Comparison of ENCODE assay signal across 8 mouse cellular contexts in the genomic region with DNA sequence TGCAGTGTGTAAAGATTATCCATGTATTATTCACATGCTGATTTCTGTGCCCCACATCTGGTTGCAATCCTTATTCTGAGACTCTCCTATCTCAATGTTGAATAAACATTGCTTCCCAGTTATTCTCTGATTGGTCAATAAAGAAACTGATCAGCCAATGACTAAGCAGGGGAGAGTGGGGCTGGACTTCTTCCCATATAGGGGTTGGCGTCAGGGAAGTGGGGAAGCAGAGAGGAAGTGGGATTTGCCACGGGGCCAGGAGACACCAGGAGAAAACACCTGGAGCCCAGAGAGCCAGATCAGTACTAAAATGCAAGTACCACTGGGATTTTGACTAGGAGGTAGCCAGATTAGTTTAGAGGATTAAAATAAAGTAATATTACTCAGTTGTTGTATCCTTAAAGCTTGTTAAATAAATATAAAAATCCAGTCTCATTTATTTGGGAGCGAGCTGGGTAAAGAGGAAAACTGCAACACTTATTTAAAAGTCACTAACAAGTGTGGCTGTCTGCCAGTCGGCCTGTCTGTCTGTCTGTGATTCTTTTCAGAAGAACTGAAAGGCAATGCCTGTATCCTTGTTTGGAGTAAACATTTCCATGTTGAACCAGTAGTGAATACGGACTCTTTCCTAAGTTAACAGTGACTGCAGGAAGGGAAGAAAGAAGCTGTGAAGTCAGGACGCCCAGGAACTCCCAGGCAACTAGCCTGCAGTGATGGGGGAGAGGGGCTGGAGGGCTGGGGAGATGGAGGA. TPM values are rescaled to one million over a fixed set of nuclear protein-coding genes. Genes with fewer than 3 reads are reported as not detected.
DNase-seq lines count a peak whose midpoint lies in the region; ATAC-seq and TF ChIP-seq lines count a peak whose summit lies in the region.

No protein-coding gene starts in this region.

- H3K27me3 ChIP-seq in forebrain, embryonic 10.5 days (ENCODE audit: poor library complexity, severe bottlenecking) = no peaks in the 10 kb centered on the region
- H3K27me3 ChIP-seq in forebrain, embryonic 14.5 days (replicated peaks; ENCODE audit: control insufficient read depth, insufficient read depth, low read length) = no peaks in the 10 kb centered on the region
- peaks cover 4% of the 10 kb centered on the region for H3K27me3 ChIP-seq in C2C12 (ENCODE audit: control insufficient read depth, insufficient read depth, insufficient read length)
- H3K27me3 ChIP-seq in heart, embryonic 16.5 days (ENCODE audit: control insufficient read depth, insufficient read depth, low read length) = no peaks in the 10 kb centered on the region
- H3K27me3 ChIP-seq in liver, embryonic 14.5 days (ENCODE audit: control insufficient read depth, insufficient read depth, low read length) = no peaks in the 10 kb centered on the region

- no peaks in the 10 kb centered on the region for H3K79me3 ChIP-seq in C2C12 (ENCODE audit: low read depth)

- no peak for TF ChIP-seq CTCF in C2C12 (IDR thresholded peaks at IDR 0.05; ENCODE audit: control insufficient read depth, insufficient read depth, insufficient read length)
- TF ChIP-seq CTCF in liver, embryonic 14.5 days (IDR thresholded peaks at IDR 0.05; ENCODE audit: low read depth) = no peak

- 51% methylated on average over 6 of the region's 6 CpGs for WGBS in forebrain, embryonic 10.5 days
- 35% methylated on average over 6 of the region's 6 CpGs for WGBS in forebrain, embryonic 14.5 days
- 29% methylated on average over 6 of the region's 6 CpGs for WGBS in heart, embryonic 16.5 days
- 27% methylated on average over 6 of the region's 6 CpGs for WGBS in liver, embryonic 14.5 days (ENCODE audit: insufficient replicate concordance)

- no peaks in the 10 kb centered on the region for H3K36me3 ChIP-seq in forebrain, embryonic 10.5 days (replicated peaks)
- no peaks in the 10 kb centered on the region for H3K36me3 ChIP-seq in forebrain, embryonic 14.5 days (ENCODE audit: control insufficient read depth, insufficient read depth, low read length)
- H3K36me3 ChIP-seq in C2C12 (ENCODE audit: control insufficient read depth, insufficient read depth) = no peaks in the 10 kb centered on the region
- no peaks in the 10 kb centered on the region for H3K36me3 ChIP-seq in heart, embryonic 16.5 days (ENCODE audit: control insufficient read depth, insufficient read depth)
- no peaks in the 10 kb centered on the region for H3K36me3 ChIP-seq in liver, embryonic 14.5 days (replicated peaks; ENCODE audit: control insufficient read depth, insufficient read depth, low read depth)

- no peak for DNase-seq in forebrain, embryonic 10.5 days (ENCODE audit: extremely low spot score, low spot score)
- DNase-seq in forebrain, embryonic 14.5 days (ENCODE audit: low spot score) = no peak
- no peak for DNase-seq in liver, embryonic 14.5 days (ENCODE audit: low read depth in 3 of 3, low spot score in 3 of 3)
- DNase-seq in layer of hippocampus, adult 8-10 months (ENCODE audit: low spot score in 2 of 2) = no peak
- DNase-seq in thymus, postnatal 36 days = no peak
- DNase-seq in kidney, postnatal 36 days = no peak

- H3K27ac ChIP-seq in forebrain, embryonic 10.5 days = no peak overlapping the region
- H3K27ac ChIP-seq in forebrain, embryonic 14.5 days (ENCODE audit: low read depth, low read length) = no peak overlapping the region
- H3K27ac ChIP-seq in heart, embryonic 16.5 days (ENCODE audit: low read length) = no peak overlapping the region
- no peak overlapping the region for H3K27ac ChIP-seq in liver, embryonic 14.5 days

- H3K4me2 ChIP-seq in forebrain, embryonic 14.5 days (ENCODE audit: low read length) = no peak overlapping the region
- peak overlapping the region; percentile 51 for H3K4me2 ChIP-seq in heart, embryonic 16.5 days (ENCODE audit: low read depth, low read length)
- peak overlapping the region; percentile 28 for H3K4me2 ChIP-seq in liver, embryonic 14.5 days (ENCODE audit: low read depth)

- H3K4me1 ChIP-seq in forebrain, embryonic 10.5 days = no peaks in the 10 kb centered on the region
- no peaks in the 10 kb centered on the region for H3K4me1 ChIP-seq in forebrain, embryonic 14.5 days (ENCODE audit: control insufficient read depth, insufficient read depth, low read length)
- no peaks in the 10 kb centered on the region for H3K4me1 ChIP-seq in heart, embryonic 16.5 days (ENCODE audit: control insufficient read depth, insufficient read depth, low read length)
- H3K4me1 ChIP-seq in liver, embryonic 14.5 days (replicated peaks; ENCODE audit: control insufficient read depth in 2 of 2, insufficient read depth in 2 of 2, low read length in 1 of 2) = no peaks in the 10 kb centered on the region

- ATAC-seq in forebrain, embryonic 14.5 days = no peak
- ATAC-seq in heart, embryonic 16.5 days (replicated peaks; ENCODE audit: extremely low read depth, insufficient read depth, low FRiP score) = no peak; the same call in 1 of the 2 replicates
- no peak for ATAC-seq in liver, embryonic 14.5 days (ENCODE audit: insufficient read depth)

- TF ChIP-seq EP300 in liver, embryonic 14.5 days (IDR thresholded peaks at IDR 0.05; ENCODE audit: low read depth) = no peak

- no peak overlapping the region for H3ac ChIP-seq in C2C12 (ENCODE audit: control insufficient read depth, insufficient read length, low read depth)

- no peaks in the 10 kb centered on the region for H3K9me3 ChIP-seq in forebrain, embryonic 10.5 days
- H3K9me3 ChIP-seq in forebrain, embryonic 14.5 days (replicated peaks; ENCODE audit: control insufficient read depth, low read length) = no peaks in the 10 kb centered on the region
- no peaks in the 10 kb centered on the region for H3K9me3 ChIP-seq in heart, embryonic 16.5 days (replicated peaks; ENCODE audit: control insufficient read depth, low read length)
- H3K9me3 ChIP-seq in liver, embryonic 14.5 days (ENCODE audit: control insufficient read depth, low read length) = no peaks in the 10 kb centered on the region

- H3K4me3 ChIP-seq in forebrain, embryonic 10.5 days = 0 out of 2 replicates have a peak overlapping the region, but pooled peaks have one; percentile 12
- no peak overlapping the region for H3K4me3 ChIP-seq in forebrain, embryonic 14.5 days (ENCODE audit: low read depth, low read length)
- peak overlapping the region; percentile 15 for H3K4me3 ChIP-seq in C2C12 (ENCODE audit: insufficient read depth, poor library complexity, severe bottlenecking)
- peak overlapping the region; percentile 22; the same call in 1 of the 2 replicates for H3K4me3 ChIP-seq in heart, embryonic 16.5 days (ENCODE audit: low read length)
- H3K4me3 ChIP-seq in liver, embryonic 14.5 days (ENCODE audit: insufficient read depth in 1 of 2, low read depth in 2 of 2, low read length in 2 of 2) = no peak overlapping the region

- no peaks in the 10 kb centered on the region for H3K79me2 ChIP-seq in C2C12 (ENCODE audit: control insufficient read depth, insufficient read depth)

- H3K9ac ChIP-seq in forebrain, embryonic 14.5 days (ENCODE audit: low read length) = no peak overlapping the region
- no peak overlapping the region for H3K9ac ChIP-seq in heart, embryonic 16.5 days (ENCODE audit: low read length)
- no peak overlapping the region for H3K9ac ChIP-seq in liver, embryonic 14.5 days (replicated peaks)

TF ChIP-seq in C2C12, 6 proteins besides CTCF, POLR2A, EP300 and RAD21:
- TF ChIP-seq CEBPB (IDR thresholded peaks at IDR 0.05; ENCODE audit: low read depth) (no peak), USF1 (IDR thresholded peaks at IDR 0.05; ENCODE audit: low read depth) (no peak), FOSL1 (IDR thresholded peaks at IDR 0.05; ENCODE audit: insufficient read depth, low read length, poor library complexity, severe bottlenecking) (no peak), MAX (IDR thresholded peaks at IDR 0.05) (no peak), MYOG (IDR thresholded peaks at IDR 0.05; ENCODE audit: control insufficient read depth, extremely low read depth, insufficient read length) (no peak), MYOD1 (IDR thresholded peaks at IDR 0.05; ENCODE audit: control insufficient read depth, insufficient read length, low read depth) (no peak)

RNA-seq across cellular contexts. Expression of a gene that starts 19.9 kb away (rescaled TPM):
- 508 and 532 TPM in 2 replicates for polyA plus RNA-seq in forebrain, embryonic 10.5 days (2016; fragmentation: Nextera tagmentation; extraction: Ambion mirVana)
- 434 and 479 TPM in 2 replicates for polyA plus RNA-seq in forebrain, embryonic 14.5 days (2014; fragmentation: Nextera tagmentation; extraction: Ambion mirVana)
- polyA plus RNA-seq in C2C12 (2012; fragmentation: generic; extraction: Trizol) = 161 TPM
- polyA plus RNA-seq in heart, embryonic 16.5 days (2015; fragmentation: Nextera tagmentation; extraction: Ambion mirVana) = 202 and 209 TPM in 2 replicates
- 53.8 and 71.3 TPM in 2 replicates for polyA plus RNA-seq in liver, embryonic 14.5 days (2012; rRNA removed)
- 118 and 134 TPM in 2 replicates for polyA plus RNA-seq in liver, embryonic 14.5 days (2014; fragmentation: Nextera tagmentation; extraction: Ambion mirVana)
- 100 to 1,000 TPM; 280 to 296 (median 288) TPM for total RNA-seq in layer of hippocampus, adult 8-10 months (2022)

RNA-seq across cellular contexts. Expression of a gene that starts 56.2 kb away (rescaled TPM):
- 37.2 and 37.5 TPM in 2 replicates for polyA plus RNA-seq in forebrain, embryonic 10.5 days (2016; fragmentation: Nextera tagmentation; extraction: Ambion mirVana)
- polyA plus RNA-seq in forebrain, embryonic 14.5 days (2014; fragmentation: Nextera tagmentation; extraction: Ambion mirVana) = 14.0 and 17.9 TPM in 2 replicates
- polyA plus RNA-seq in C2C12 (2012; fragmentation: generic; extraction: Trizol) = 28.0 TPM
- 16.2 and 16.5 TPM in 2 replicates for polyA plus RNA-seq in heart, embryonic 16.5 days (2015; fragmentation: Nextera tagmentation; extraction: Ambion mirVana)
- polyA plus RNA-seq in liver, embryonic 14.5 days (2012; rRNA removed) = 20.5 and 21.7 TPM in 2 replicates
- 9.1 and 12.9 TPM in 2 replicates for polyA plus RNA-seq in liver, embryonic 14.5 days (2014; fragmentation: Nextera tagmentation; extraction: Ambion mirVana)
- 10 to 100 TPM; 34.9 to 45.8 (median 37.0) TPM for total RNA-seq in layer of hippocampus, adult 8-10 months (2022)

Comparison
In these comparisons a context has a peak if more than half of its experiments do, and no peak if none do; other contexts are left out.
1. H3K4me3 ChIP-seq: peak in forebrain, embryonic 10.5 days (single experiment), C2C12 (single experiment) and heart, embryonic 16.5 days (single experiment); none in forebrain, embryonic 14.5 days (single experiment) and liver, embryonic 14.5 days (0 of 2).